Mouse (Mus musculus) T-helper 2 cell (primary cell): Measurements from ENCODE around the gene Rgp1.

Source experiments
- in situ Hi-C: fragments of 300-600 bp; cut with MboI, MseI; formaldehyde crosslinking; loops from one replicate; pipeline ENCODE4 v1.15.1; 2025; ENCODE audit warnings: high pct_unique_total_duplicates

Rgp1 gene

DNA sequence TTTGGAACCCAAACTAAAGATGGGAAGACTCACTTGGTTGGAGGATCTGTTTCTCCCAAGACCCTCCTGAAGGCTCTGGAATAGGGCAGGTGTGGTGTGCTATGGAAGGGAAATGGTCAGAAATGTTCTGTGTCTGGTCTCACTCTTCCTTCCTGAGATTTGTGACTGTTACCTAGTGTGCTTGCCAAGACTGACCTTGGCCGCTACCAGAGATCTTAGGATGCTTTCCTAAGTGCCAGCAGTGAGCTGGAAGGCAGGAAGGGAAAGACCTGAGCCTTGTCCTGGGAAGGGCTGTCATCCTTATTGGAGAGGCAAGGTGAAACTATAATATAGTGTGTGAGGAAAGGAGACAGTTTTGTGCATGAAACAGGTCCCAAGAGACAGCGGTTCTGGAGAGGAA, 55.2 kb downstream of the Rgp1 start:
- in situ Hi-C loops: loop anchor here (5.0 to 10.0 kb wide), 2 partner anchors 74 to 191 kb away; partner anchors contain the start of gene Olfr156

DNA sequence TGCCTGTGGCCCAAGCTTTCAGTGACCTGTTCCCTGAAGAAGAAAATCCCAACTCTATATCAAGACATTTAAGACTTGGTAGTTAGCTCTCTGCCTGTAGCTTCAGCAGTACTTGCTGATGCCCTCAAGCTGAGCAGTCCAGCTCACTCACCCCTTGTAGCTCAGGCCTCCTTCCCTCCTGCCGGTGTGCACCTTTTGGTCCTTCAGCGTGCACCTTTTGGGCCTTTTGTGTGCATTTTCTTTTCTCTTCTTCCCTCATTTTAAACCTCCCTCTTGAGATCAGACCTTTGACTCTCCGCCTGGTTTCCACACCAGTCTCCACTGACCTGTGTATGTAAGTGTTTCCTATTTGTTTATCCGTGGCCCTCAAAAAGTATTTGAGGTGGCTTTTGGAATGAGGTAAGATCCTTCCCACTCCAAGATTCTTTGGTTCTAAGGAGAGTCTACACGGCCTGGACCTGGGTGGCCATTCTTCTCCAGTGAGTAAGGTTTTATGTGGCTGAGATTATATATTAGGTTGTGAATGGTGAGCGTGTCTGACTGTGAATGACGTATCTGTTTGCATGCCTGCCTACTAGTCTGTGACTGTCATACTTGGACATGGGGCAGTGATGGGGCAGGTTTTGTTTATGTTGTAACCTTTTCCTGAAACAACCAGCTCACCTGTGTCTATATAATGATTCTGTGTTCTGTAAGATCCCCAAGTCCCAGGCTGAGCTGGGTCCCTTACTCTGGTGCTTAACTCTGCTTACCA, 56.3 kb downstream of the Rgp1 start:
- in situ Hi-C loops: loop anchor here (5.0 to 10.0 kb wide), 2 partner anchors 73 to 190 kb away; partner anchors contain the start of gene Olfr156

DNA sequence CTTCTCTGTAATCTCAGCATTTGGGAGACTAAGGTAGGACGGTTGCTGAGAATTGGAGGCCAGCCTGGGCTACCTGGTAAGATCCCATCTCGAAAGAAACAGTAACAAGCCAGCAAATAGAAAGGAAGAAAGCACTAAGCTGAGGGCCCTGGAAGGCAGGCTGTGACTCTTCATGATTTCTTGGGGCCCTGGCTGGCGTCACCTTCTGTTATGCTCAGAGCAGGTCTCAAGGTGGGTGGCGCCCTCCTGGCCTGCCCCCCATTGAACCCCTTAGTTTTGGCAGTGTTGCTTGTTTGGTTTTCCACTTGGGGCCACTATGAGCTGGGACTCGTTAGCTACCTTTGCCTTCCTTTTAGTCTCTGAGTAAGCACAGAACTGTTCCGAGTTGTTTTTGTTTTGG, 58.2 kb downstream of the Rgp1 start:
- in situ Hi-C loops: loop anchor here (10.0 kb wide), 1 partner anchor 188 kb away; the partner anchor contains the start of gene Olfr156
